Mouse (Mus musculus) stomach, embryonic 15.5 days (tissue): Measurements from ENCODE around the gene Zfp750. TPM values are rescaled to one million over a fixed set of nuclear protein-coding genes. Genes with fewer than 3 reads are reported as not detected.

Experiments used
- polyA plus RNA-seq: library from polyadenylated mRNA; unstranded; fragments of >200 nt; fragmentation: Nextera tagmentation; extraction: Ambion mirVana; gene quantifications from 2 replicates; pipeline ENCODE4 v1.2.1, GENCODE M21; 2015

Zfp750 gene
- polyA plus RNA-seq, 1 experiment from 2014 or later: 10.9 TPM

Other genes starting within 250 kb of the Zfp750 start
- 79.6 and 82.9 TPM in 2 replicates for gene Wdr45b, start 164.9 kb downstream of the Zfp750 start, polyA plus RNA-seq
- 7.1 and 7.6 TPM in 2 replicates for gene Rab40b, start 131.1 kb downstream of the Zfp750 start, polyA plus RNA-seq
- gene Fn3krp, start 97.9 kb downstream of the Zfp750 start, polyA plus RNA-seq: 7.8 and 9.9 TPM in 2 replicates
- gene Fn3k, start 84.4 kb downstream of the Zfp750 start, polyA plus RNA-seq: 2.1 and 3.6 TPM in 2 replicates
- 34.6 and 38.7 TPM in 2 replicates for gene Tbcd, start 67.4 kb downstream of the Zfp750 start, polyA plus RNA-seq
- 8.1 and 8.4 TPM in 2 replicates for gene B3gntl1, start 153.8 kb upstream of the Zfp750 start, polyA plus RNA-seq
- 30.7 and 37.0 TPM in 2 replicates for gene Metrnl, start 182.2 kb upstream of the Zfp750 start, polyA plus RNA-seq